Mouse (Mus musculus) kidney, embryonic 15.5 days (tissue): Measurements from ENCODE around the gene Dctpp1. TPM values are rescaled to one million over a fixed set of nuclear protein-coding genes. Genes with fewer than 3 reads are reported as not detected.

Source experiments
- polyA plus RNA-seq: library from polyadenylated mRNA; unstranded; fragments of >200 nt; fragmentation: Nextera tagmentation; extraction: Ambion mirVana; gene quantifications from 2 replicates; pipeline ENCODE4 v1.2.1, GENCODE M21; 2015

Dctpp1 gene
- polyA plus RNA-seq, 1 experiment from 2014 or later: 226 TPM

Other genes with a start within 250 kb of the Dctpp1 start
- gene Mvp, start 246.1 kb downstream of the Dctpp1 start, polyA plus RNA-seq: 15.3 and 16.8 TPM in 2 replicates
- 0.45 TPM in 1 of 2 replicates, not detected in the other for gene Pagr1b, start 244.2 kb downstream of the Dctpp1 start, polyA plus RNA-seq
- 44.8 and 59.5 TPM in 2 replicates for gene Pagr1a, start 243.4 kb downstream of the Dctpp1 start, polyA plus RNA-seq
- 52.6 and 61.2 TPM in 2 replicates for gene Gm42742, start 239.6 kb downstream of the Dctpp1 start, polyA plus RNA-seq
- gene Prrt2, start 239.5 kb downstream of the Dctpp1 start, polyA plus RNA-seq: 5.4 and 7.2 TPM in 2 replicates
- gene Maz, start 233.7 kb downstream of the Dctpp1 start, polyA plus RNA-seq: 64.4 and 65.8 TPM in 2 replicates
- 136 and 141 TPM in 2 replicates for gene Kif22, start 218.2 kb downstream of the Dctpp1 start, polyA plus RNA-seq
- not detected in 2 replicates for gene Zg16, start 173.4 kb downstream of the Dctpp1 start, polyA plus RNA-seq
- 3.3 and 3.8 TPM in 2 replicates for gene AI467606, start 169.3 kb downstream of the Dctpp1 start, polyA plus RNA-seq
- gene Qprt, start 138.5 kb downstream of the Dctpp1 start, polyA plus RNA-seq: 16.7 and 19.0 TPM in 2 replicates
- 0.32 and 0.37 TPM in 2 replicates for gene Spn, start 122.9 kb downstream of the Dctpp1 start, polyA plus RNA-seq
- gene Cd2bp2, start 64.7 kb downstream of the Dctpp1 start, polyA plus RNA-seq: 59.3 and 66.6 TPM in 2 replicates
- gene Tbc1d10b, start 52.2 kb downstream of the Dctpp1 start, polyA plus RNA-seq: 23.4 and 26.7 TPM in 2 replicates
- 51.1 and 90.2 TPM in 2 replicates for gene Mylpf, start 51.8 kb downstream of the Dctpp1 start, polyA plus RNA-seq
- gene Zfp553, start 27.6 kb downstream of the Dctpp1 start, polyA plus RNA-seq: 41.7 and 46.1 TPM in 2 replicates
- gene Sept1, start 27.6 kb downstream of the Dctpp1 start, polyA plus RNA-seq: 21.3 and 21.7 TPM in 2 replicates
- 59.3 and 62.3 TPM in 2 replicates for gene Zfp771, start 16.4 kb downstream of the Dctpp1 start, polyA plus RNA-seq
- gene Sephs2, start 13.3 kb upstream of the Dctpp1 start, polyA plus RNA-seq: 112 and 113 TPM in 2 replicates
- gene Itgal, start 35.6 kb upstream of the Dctpp1 start, polyA plus RNA-seq: 0.82 and 1.2 TPM in 2 replicates
- 21.5 and 25.1 TPM in 2 replicates for gene Zfp768, start 84.9 kb upstream of the Dctpp1 start, polyA plus RNA-seq
- gene Zfp747, start 115.3 kb upstream of the Dctpp1 start, polyA plus RNA-seq: 8.3 and 10.7 TPM in 2 replicates
- gene 9130019O22Rik, start 126.5 kb upstream of the Dctpp1 start, polyA plus RNA-seq: 5.7 and 6.3 TPM in 2 replicates
- 7.1 and 8.0 TPM in 2 replicates for gene E430018J23Rik, start 132.9 kb upstream of the Dctpp1 start, polyA plus RNA-seq
- 7.6 and 8.0 TPM in 2 replicates for gene Zfp764, start 146.1 kb upstream of the Dctpp1 start, polyA plus RNA-seq
- 24.5 and 27.1 TPM in 2 replicates for gene Zfp688, start 161.4 kb upstream of the Dctpp1 start, polyA plus RNA-seq
- gene Zfp689, start 188.4 kb upstream of the Dctpp1 start, polyA plus RNA-seq: 8.1 and 8.9 TPM in 2 replicates
- gene Prr14, start 198.9 kb upstream of the Dctpp1 start, polyA plus RNA-seq: 36.0 and 47.4 TPM in 2 replicates
- gene Fbrs, start 218.5 kb upstream of the Dctpp1 start, polyA plus RNA-seq: 10.2 and 11.9 TPM in 2 replicates